Mouse (Mus musculus) cerebellum, postnatal 14 days (tissue): Measurements from ENCODE around the gene Miox.

ENCODE experiments used
- DNase-seq, 2 experiments: peaks; one replicate each; pipeline ENCODE4 v3.0.0; 2021; ENCODE audit warnings: mixed read lengths in 2 of 2

The Miox gene

DNA sequence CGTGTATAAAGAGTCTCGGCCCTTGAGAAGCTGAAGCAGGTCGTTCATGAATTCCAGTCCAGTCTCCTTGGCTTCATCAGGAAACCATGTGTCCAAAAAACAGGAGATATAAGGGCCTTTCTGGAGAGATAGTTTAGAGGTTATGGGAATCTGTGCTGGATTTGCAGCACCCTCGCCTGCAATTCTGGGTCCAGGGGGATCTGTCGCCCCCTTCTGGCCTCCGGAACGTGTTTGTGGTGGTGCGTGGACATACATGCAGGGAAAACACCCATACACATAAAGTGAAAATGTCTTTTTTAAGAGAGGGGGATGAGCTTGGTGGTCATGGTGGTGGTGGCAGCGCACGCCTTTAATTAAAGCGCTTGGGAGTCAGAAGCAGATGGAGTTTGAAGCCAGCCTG, 18.1 kb upstream of the Miox start:
- DNase-seq, result peak; percentile 44 to 51

DNA sequence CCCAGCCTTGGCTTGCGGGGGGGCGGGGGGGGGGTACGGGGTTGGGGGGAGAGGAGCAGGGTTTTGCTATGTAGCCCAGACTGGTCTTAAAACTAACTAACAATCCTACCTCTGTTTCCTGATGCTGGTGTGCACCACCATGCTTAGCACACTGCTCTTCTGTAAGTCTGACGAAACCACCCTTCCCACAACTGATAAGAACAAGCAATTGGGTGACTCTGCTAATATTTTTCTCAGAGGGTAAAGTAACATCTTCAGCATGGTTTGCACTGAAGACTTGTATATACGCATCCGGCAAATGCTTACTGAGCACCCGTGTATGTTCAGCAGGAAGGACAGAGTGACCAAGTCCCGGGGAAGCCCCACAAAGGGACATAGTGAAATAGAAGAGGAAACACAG, 12.9 kb upstream of the Miox start:
- DNase-seq, result no peak

DNA sequence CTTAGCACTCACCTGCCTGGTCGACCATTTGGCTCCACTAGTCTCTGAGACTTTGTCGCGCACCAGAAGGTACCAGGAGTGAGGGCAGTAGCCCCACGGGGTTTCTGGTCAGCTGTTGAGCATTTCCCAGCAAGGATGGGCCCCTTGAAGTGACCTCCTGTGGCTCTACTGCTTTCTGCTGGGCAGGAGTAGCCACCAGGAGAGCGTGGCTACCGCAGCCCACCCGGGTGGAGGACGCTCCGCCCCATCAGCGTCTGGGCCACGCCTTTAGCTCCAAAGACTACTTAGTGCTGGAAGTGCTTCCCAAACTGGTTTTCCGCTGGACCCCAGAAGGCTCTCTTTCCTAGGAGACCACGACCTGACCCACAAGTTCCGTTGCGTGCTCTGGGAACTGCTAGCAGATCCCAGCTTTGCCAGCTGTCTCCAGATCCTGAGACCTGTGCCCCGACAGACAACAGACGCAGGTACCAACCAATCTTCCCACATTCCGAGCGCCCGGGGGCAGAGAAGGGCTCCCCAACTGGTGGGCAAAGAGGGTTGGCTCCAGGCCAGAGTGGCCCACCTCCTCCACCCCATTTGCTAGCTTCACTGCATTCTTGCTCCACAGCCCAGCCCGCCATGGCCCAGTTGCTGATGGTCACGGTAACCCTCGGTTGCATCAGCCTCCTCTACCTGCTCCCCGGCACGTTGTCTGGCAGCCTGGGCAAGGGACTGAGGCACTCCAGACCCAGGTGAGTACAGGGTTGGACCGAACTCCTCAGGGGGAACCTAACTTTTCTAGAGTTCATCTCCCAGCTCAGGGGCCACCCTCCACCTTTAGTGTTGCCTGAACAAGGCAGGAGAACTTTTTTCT, 11.3 kb upstream of the Miox start, which contains the start of gene Adm2:
Gene Adm2, plus strand, starts transcription at position 51 of the 853 bp plus-strand sequence.
- DNase-seq, result no peak

DNA sequence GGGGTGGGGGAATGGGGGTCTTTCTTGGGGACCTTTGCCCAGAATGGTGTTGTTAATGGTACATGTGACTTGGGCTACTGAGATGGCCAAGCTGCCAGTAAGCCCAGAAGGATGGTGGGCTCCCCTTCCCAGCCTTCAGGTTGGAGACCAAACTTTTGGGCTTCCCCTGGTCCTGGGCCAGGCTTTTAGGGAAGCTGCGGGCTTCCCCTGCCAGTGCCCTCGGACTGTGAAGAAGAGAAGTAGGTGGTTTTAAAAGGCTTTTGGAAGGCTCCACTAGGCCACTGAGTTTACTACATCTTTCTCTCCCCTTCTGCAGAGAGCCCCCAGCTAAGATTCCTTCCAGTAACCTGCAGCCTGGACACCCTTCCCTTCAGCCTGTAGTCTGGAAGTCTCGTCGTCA, 10.5 kb upstream of the Miox start:
- no peak for DNase-seq

DNA sequence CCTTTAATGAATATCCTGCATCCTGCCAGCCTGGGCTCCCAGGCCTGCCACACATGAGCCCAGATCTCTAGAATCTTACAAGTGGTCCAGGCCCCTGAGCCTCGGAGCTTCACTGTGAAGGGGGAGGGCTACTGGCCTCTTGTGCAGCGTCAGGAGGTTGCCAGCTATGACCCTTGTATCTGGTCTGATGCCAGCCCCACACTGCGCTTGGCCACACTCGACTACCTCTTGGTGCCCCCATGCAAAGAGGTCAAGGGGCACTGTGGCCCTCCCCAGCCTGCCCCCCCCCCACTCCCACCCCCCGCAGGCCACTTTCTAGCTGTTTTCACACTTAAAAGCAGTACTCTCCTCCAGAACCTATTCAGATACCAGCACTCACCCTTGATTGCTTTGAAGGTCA, 7.8 kb upstream of the Miox start:
- DNase-seq, result no peak

DNA sequence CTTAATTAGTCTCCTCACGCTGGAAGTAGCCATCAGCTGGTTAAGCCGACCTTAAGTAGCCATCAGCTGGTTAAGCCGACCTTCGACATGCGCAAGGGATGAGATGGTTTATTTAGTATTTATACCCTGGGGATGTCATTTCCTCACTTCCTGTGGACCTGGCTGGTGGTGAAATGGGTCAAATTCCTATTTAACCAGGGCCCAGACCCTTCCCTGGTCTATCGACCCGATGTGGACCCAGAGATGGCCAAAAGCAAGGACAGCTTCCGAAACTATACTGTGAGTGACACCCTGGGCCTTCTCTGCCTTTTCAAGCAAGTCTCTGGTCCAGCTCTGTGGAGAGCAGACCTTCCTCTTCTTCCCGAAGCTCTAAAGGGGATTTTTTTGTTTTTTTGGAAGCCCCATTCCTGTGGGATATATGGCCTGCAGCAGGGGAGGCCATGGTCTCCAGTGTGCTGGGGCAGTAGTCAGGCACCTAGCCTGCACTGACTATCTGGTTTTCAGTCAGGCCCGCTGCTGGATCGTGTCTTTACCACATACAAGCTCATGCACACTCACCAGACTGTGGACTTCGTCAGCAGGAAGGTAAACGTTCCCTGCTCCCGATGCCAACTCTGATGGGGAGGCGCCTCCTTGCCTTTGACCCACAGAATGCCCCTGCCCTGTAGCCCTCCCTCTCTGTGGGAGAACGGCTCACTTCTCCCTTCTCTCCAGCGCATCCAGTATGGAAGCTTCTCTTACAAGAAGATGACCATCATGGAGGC, 758 bp downstream of the Miox start:
- no peak for DNase-seq

DNA sequence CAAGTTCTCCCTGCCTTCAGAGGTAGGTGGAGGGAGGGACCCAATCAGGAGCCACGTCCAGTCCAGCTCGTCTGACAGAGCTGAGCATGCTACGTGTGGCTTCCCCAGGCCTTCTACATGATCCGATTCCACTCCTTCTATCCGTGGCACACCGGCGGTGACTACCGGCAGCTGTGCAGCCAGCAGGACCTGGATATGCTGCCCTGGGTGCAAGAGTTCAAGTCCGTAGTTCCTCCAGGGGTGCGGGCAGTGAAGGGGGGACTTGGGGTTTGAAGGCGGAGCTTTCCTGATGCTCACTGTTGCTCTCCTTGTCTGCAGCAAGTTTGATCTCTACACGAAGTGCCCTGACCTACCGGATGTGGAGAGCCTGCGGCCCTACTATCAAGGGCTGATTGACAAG, 2.2 kb downstream of the Miox start:
- no peak for DNase-seq

DNA sequence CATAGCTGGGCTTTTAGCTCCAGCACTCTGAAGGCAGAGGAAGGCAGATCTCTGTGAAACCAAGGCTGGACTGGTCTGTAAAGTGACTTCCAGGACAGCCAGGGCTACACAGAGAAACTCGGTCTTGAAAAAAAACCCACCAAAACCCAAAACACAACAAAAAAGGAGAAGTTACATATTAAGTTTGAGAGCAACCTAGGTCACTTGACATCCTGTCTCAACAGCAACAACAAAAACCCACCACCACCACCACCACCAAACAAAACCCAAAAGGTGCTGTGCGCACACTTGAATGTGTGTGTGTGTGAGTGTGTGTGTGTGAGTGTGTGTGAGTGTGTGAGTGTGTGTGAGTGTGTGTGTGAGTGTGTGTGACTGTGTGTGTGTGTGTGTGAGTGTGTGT, 5.5 kb downstream of the Miox start:
- no peak for DNase-seq

DNA sequence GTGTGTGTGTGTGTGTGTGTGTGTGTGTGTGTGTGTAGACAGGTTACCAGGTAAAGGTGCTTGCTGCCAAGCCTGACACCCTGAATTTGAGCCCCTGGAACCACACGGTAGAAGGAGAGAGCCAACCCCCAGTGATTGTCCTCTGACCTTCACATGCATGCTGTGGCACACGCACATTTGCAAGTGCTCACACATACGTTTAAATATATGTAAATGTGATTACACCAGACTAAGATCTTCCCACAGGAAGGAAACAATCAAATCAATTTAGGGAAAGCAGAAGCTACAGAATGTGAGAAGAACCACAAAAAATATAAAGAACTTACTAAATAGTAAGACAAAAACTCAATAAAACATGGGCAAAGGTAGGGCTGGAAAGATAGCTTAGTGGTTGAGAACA, 5.9 kb downstream of the Miox start:
- no peak for DNase-seq

DNA sequence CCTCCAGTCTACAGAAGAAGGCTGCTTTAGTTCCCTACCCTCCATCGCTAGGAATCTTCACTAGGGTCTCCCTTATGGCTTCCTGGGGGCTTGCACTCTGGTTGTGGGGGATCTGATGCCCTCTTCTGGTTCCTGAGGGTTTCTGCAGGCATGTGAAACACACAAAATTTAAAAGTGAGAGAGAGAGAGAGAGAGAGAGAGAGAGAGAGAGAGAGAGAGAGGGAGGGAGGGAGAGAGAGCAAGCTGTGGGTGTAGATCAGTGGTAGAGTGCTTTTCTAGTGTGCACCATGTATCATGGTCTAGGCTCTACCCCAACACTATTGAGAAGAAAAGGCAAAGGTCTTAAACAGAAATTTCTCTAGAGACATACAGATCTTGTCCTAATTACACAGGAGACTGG, 7.5 kb downstream of the Miox start:
- DNase-seq, result no peak

DNA sequence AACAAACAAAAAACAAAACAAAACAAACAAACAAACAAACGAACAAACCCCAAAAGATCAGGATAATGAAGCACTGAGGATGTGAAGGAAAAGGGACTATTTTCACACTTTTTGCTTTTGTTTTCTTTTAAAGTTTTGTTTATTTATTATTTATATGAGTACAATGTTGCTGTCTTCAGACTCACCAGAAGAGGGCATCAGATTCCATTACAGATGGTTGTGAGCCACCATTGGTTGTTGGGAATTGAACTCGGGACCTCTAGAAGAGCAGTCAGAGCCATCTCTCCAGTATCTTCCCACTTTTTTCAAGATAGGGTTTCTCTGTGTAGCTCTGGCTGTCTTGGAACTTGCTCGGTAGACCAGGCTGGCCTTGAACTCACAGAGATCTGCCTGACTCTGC, 9.1 kb downstream of the Miox start:
- no peak for DNase-seq

DNA sequence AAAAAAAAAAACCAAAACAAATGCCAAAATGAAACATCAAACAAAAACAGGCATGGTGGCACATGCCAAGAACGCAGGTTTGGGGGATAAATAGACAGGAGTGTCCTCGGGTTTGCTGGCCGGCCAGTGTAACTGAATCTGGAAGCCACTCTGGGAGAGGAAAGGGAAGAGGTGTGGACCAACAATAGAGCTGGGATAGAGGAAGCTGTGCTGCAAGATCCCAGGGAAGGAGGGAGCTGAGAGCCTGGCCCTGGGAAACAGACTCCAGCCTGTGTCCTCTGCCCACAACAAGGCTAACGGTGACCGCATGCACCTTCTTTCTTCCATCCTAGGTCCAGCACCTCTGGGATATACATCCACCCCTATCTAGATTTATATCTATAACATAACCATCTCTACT, 16.2 kb downstream of the Miox start:
- DNase-seq, result no peak

DNA sequence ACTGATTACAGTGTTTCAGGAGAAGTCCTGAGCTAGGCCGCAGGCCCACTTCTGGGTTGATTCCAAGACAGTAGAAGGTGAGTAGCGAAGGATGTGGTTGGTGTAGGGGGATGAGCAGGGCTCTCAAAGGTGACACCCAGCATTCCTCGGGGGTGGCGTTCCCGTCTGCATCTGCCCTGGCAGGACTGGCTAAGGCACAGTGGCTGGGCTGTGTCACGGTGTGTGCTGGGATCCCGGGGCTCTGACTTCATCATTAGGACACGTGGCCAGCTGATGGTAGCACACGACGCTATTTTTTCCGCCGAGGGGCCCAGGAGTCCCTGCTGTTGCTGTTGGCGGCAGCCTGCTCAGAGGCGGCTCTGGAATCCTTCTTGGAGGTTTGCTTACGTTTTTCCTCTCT, 17.1 kb downstream of the Miox start:
- DNase-seq, result no peak

DNA sequence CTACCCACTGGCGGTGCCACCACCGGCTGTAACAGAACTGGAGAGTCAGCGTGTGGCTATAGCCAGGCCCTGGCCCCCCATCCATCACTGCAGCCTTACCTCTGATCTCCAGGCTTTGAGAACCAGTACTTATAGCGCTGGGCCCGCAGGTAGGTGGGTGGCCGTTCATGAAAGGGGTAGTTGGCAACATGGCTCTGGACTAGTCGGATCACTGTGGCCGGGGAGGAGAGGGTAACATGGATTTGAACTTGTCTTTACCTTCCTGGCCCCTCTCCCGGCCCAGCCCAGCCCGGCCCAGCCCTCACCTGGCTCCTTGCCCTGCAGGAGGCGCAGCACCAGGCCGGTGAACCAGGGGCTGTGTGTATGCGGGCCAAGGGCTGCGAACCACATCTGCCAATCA, 17.9 kb downstream of the Miox start:
- DNase-seq, result no peak

DNA sequence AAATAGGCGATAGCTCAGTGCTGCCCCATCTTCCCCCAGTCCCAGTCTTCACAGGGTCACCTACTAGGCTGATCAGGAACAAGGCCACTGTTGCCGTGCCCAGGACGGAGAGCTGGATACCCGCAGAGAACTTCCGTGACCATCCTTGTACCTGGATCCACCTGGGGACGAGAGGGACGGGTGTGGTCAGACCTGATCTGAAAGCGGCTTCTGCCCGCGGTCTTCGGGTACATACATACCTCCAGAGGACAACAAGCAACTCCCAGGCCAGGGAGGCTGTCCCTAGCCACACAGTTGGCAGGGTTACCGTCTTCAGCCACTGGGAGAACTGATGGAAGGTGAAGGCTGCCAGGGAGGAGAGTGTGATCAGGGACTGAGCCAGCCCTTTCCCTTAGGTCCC, 18.6 kb downstream of the Miox start:
- no peak for DNase-seq

DNA sequence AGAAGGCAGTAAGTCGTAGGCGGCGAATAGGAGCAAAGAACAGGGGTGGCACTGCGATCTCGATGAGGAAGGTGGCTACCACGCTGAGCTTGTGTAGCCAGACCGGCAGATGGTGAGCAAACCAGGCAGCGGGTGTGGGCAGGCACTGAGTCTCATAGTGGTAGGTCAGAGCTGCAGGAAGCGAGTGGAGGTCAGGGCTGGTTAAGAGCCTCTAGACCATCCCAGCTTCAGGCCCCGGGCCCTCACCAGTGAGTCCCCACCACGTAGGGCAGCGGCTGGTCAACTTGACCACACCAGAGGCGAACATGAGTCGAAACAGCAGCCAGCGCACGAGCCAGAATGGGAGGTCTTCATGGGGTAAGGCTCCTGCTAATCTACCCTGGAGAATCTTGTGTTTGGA, 19.6 kb downstream of the Miox start:
- no peak for DNase-seq

DNA sequence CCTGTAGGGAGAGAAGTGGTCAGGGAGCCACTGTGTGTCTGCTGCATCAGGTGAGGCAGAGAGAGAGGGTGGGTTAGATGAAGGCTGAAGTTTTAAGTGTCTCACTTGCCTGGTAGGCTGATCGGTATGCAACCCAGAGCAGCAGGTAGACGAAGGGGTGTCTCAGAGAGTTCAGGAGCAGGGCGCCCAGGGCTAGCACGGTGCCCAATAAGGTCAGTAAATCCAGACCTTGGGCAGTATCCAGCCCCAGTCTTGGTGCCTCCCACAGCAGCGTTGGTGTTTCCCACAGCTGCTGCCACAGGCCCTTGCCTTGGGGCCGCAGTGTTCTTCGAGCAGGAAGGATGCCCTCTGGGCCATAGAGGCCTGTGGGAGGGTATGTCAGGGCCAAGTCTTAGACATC, 20.3 kb downstream of the Miox start:
- peak in 1 of 2 experiments; percentile 27 for DNase-seq

DNA sequence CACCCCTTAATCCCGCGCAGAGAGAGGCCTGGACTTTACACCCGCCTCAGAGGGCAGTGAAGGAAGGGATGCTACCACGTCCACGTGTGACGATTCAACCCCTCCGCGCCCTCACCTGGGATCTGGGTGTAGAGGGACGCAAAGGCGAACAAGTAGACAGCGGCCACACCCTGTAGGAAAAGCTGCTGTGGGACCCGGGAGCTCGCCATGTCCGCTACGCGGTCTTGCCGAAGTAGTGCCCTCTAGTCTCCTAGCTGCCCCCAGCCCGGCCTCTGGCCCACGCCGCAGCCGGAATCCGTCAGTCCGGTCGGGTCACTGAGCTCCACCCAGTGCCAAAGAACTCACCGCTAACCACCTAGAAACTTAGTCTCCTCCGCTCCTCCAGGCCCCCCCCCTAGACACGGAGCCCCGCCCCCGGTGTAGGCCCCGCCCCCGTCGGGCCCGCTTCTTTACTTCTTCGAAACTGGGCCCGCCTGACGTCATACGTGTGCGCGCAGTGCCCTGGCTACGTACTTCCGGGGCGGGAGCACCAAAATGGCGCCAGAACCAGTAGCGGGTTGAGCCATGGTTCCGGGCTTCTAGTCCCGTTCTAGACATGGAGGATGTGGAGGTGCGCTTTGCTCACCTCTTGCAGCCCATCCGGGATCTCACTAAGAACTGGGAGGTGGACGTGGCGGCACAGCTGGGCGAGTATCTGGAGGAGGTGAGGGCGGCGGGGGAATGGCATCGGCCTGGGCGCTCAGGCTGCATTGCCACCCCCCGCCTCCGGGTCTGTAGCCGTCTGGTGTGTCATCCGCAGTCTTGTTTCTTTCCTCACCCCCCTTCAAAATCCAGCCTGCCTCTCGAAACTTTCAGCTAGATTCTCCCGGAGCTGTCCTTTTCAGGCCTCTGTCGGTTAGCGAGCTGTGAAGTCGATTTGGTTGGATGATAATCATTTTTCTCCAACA, 21.3 kb downstream of the Miox start, which contains the start of the genes Lmf2 and Ncaph2:
Gene Lmf2, minus strand, starts transcription at position 419 of the 947 bp plus-strand sequence.
Gene Ncaph2, plus strand, starts transcription at position 479 of the 947 bp plus-strand sequence.
- peak; percentile 96 to 98 for DNase-seq

DNA sequence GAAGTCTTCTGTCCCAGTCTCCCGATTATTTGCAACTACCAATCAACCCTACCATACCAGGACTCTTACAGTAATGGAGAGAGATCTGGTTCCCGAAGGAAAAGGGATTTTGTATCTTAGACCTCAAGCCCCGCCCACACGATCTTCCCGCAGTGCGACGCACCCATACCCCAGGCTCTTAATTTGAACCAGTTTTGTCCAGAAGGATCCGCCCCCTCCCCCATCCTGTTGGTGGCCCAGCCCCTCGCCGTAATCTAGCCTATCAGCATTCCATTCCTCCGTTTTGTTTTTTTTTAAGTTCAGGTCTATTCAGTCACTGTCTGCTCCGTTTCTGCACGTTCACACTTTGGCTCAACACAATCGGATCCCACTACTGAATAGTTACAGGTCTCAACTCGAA, 22.2 kb downstream of the Miox start:
- DNase-seq, result peak; percentile 74 to 88

DNA sequence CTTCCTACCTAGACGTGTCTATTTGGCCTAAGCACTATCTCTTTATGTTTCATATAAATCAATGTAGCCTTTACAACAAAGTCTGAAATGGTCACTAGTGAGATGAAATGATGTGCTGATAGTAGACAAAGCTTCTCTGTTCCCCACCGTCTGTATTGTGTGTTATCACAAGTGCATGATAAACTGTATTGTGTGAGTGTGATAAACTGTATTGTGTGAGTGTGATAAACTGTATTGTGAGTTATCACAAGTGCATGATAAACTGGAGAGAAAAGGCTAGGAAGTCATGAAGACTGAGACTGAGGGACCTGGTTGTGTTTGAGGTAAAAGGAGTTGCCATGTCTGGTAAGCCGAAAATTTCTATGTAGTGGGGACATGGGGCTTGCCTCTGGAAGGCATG, 24.6 kb downstream of the Miox start:
- no peak for DNase-seq

DNA sequence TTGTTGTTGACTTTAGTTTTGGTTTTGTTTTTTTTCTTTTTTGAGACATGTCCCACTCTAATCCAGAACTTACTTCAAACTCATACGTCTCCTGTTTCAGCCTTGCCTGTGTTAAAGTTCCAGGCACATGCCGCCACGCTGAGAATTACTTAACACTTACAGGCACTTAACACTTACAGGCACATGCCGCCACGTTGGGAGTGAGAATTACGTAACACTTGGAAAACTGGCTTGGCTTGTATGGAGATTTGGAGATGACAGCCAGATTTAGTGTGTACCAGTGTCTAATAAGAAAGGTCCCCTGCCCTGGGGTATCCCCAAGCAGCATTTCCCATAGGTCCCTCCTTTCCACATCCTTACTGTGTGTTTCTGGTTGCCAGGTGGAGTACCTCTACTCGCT, 28.9 kb downstream of the Miox start:
- DNase-seq, result no peak

DNA sequence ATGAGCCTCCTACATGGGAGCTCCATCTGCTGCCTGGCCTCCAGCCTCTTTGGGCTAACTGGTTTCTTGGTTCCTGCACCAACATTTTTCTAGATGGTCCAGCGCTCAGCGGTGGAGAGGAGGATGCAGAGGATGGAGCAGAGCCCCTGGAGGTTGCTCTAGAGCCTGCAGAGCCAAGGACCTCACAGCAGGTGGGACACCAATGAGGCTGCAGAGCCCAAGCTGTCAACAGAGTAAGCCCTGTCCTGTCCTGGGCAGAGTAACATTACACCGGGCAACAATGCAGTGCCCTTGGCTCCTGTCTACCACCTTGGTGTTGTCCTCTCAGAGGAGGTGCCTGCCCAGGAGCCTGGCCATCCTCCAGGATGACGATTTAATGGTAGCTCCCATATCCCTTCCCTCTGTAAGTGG, 30.9 kb downstream of the Miox start:
- DNase-seq, result peak; percentile 95 to 97

DNA sequence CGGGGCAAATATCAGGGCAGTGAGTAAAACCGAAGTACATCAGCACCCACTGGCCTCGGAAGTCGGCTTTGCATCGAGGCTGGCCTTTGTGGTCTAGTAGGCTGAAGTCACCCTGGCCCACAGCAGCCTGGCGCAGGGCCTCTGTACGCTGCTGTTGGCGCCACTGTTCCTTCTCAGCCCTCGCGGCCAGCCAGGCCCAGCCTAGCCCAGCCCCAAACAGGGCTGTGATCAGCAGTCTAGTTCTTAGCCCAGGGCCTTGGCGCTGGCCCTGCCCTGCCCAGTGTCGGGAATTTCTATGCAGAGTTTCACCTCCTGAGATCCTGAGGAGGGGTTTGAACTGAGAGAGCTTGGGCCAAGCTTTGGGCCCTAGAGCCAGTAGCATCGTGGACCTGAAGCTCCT, 37.9 kb downstream of the Miox start:
- DNase-seq, result peak in 1 of 2 experiments; percentile 19
